Mouse (Mus musculus) bone marrow macrophage, adult 2 months (primary cell): ENCODE measurements around the gene Cdc42. TPM values are rescaled to one million over a fixed set of nuclear protein-coding genes. Genes with fewer than 3 reads are reported as not detected.

Experiments used
- H3K27ac ChIP-seq: 2 replicates; pipeline ENCODE4 v1.5.1; 2012; ENCODE audit warnings: low read depth, low read length; ENCODE audit not compliant: insufficient read depth
- H3K4me1 ChIP-seq: 2 replicates; pipeline ENCODE4 v1.6.1; 2012; ENCODE audit warnings: low read length; ENCODE audit not compliant: control insufficient read depth, insufficient read depth
- H3K4me3 ChIP-seq: 2 replicates; pipeline ENCODE4 v1.5.1; 2012; ENCODE audit warnings: mild to moderate bottlenecking, low read length, moderate library complexity; ENCODE audit not compliant: insufficient read depth
- CTCF ChIP-seq: IDR thresholded peaks from 2 replicates; pipeline ENCODE4 v1.5.1; 2012; ENCODE audit warnings: low read depth, mild to moderate bottlenecking, low read length, moderate library complexity
- POLR2A ChIP-seq: IDR thresholded peaks from 2 replicates; pipeline ENCODE4 v1.6.1; 2012; ENCODE audit warnings: mild to moderate bottlenecking, low read depth, low read length, borderline replicate concordance
- polyA plus RNA-seq: library from polyadenylated mRNA; stranded (reverse); fragments of >200 nt; gene quantifications from 2 replicates; pipeline ENCODE4 v1.2.4, GENCODE M21; 2012; ENCODE audit not compliant: missing spikeins, insufficient read depth, insufficient read length

Cdc42 gene
- polyA plus RNA-seq, 1 experiment, result 962 TPM

- H3K4me1 ChIP-seq, result peaks cover 3% of the 10 kb centered on the region; the same call in 1 of the 2 replicates
- no peak overlapping the region for H3K27ac ChIP-seq
- H3K4me3 ChIP-seq, result no peak overlapping the region
- TF ChIP-seq POLR2A, result no peak
- no peak for TF ChIP-seq CTCF
Measured at GRCm38 (mm10) chr4:137305066-137305465, 52.5 kb downstream of the Cdc42 start.

- Histone ChIP-seq H3K4me1 (peaks cover 3% of the 10 kb centered on the region; the same call in 1 of the 2 replicates), H3K4me3 (no peak overlapping the region), H3K27ac (no peak overlapping the region)
- TF ChIP-seq POLR2A, result no peak
- TF ChIP-seq CTCF, result no peak
Measured at GRCm38 (mm10) chr4:137304106-137304505, 53.4 kb downstream of the Cdc42 start.

- TF ChIP-seq CTCF, result no peak
- no peak for TF ChIP-seq POLR2A
- Histone ChIP-seq H3K4me3 (no peak overlapping the region), H3K27ac (no peak overlapping the region), H3K4me1 (peaks cover 3% of the 10 kb centered on the region; the same call in 1 of the 2 replicates)
Measured at GRCm38 (mm10) chr4:137301635-137302034, 55.9 kb downstream of the Cdc42 start.

- TF ChIP-seq CTCF (no peak), POLR2A (no peak)
- no peak overlapping the region for H3K4me3 ChIP-seq
- H3K4me1 ChIP-seq, result peaks cover 3% of the 10 kb centered on the region; the same call in 1 of the 2 replicates
- H3K27ac ChIP-seq, result no peak overlapping the region
Measured at GRCm38 (mm10) chr4:137300227-137300626, 57.3 kb downstream of the Cdc42 start.

- TF ChIP-seq POLR2A (no peak), CTCF (no peak)
- no peak overlapping the region for H3K4me3 ChIP-seq
- no peak overlapping the region for H3K27ac ChIP-seq
- peaks cover 3% of the 10 kb centered on the region; the same call in 1 of the 2 replicates for H3K4me1 ChIP-seq
Measured at GRCm38 (mm10) chr4:137298406-137298805, 59.1 kb downstream of the Cdc42 start.

GRCm38 (mm10) chr4:137297611-137298010 lies 59.9 kb downstream of the Cdc42 start:
- peaks cover 3% of the 10 kb centered on the region; the same call in 1 of the 2 replicates for H3K4me1 ChIP-seq
- H3K4me3 ChIP-seq, result no peak overlapping the region
- no peak for TF ChIP-seq POLR2A
- no peak for TF ChIP-seq CTCF
- no peak overlapping the region for H3K27ac ChIP-seq

- TF ChIP-seq POLR2A (no peak), CTCF (no peak)
- no peak overlapping the region for H3K27ac ChIP-seq
- no peaks in the 10 kb centered on the region for H3K4me1 ChIP-seq
- H3K4me3 ChIP-seq, result no peak overlapping the region
Measured at GRCm38 (mm10) chr4:137294951-137295350, 62.6 kb downstream of the Cdc42 start.

- TF ChIP-seq POLR2A, result no peak
- no peak for TF ChIP-seq CTCF
Measured at GRCm38 (mm10) chr4:137294474-137294873, 63.0 kb downstream of the Cdc42 start.

GRCm38 (mm10) chr4:137294032-137294431 lies 63.5 kb downstream of the Cdc42 start:
- TF ChIP-seq CTCF (no peak), POLR2A (no peak)
- no peaks in the 10 kb centered on the region for H3K4me1 ChIP-seq
- no peak overlapping the region for H3K4me3 ChIP-seq
- H3K27ac ChIP-seq, result no peak overlapping the region

More at GRCm38 (mm10) chr4:137294474-137294873, 63.0 kb downstream of the Cdc42 start:
- no peak overlapping the region for H3K27ac ChIP-seq
- no peaks in the 10 kb centered on the region for H3K4me1 ChIP-seq
- H3K4me3 ChIP-seq, result no peak overlapping the region

- Histone ChIP-seq H3K4me1 (no peaks in the 10 kb centered on the region), H3K4me3 (no peak overlapping the region), H3K27ac (no peak overlapping the region)
- TF ChIP-seq POLR2A (no peak), CTCF (no peak)
Measured at GRCm38 (mm10) chr4:137292625-137293024, 64.9 kb downstream of the Cdc42 start.
